Mouse (Mus musculus): ENCODE measurements around the gene Tfec.

- TF ChIP-seq GATA1 (IDR thresholded peaks at IDR 0.05; ENCODE audit: low read length) (no peak), TAL1 (IDR thresholded peaks at IDR 0.05; ENCODE audit: low read length) (no peak)
Measured at GRCm38 (mm10) chr6:16891819-16892218, 6.4 kb downstream of the Tfec start.
